Mouse (Mus musculus) liver, embryonic 14.5 days (tissue): ENCODE results near the gene Dapk1. TPM values are rescaled to one million over a fixed set of nuclear protein-coding genes. Genes with fewer than 3 reads are reported as not detected.

Experiments
- ATAC-seq: fragments of 200-750 bp; cut with Nextera tagmentation; 2 replicates; pipeline ENCODE4 v1.8.0; 2017; ENCODE audit warnings: moderate number of reproducible peaks, mild to moderate bottlenecking, moderate library complexity; ENCODE audit not compliant: insufficient read depth
- DNase-seq, 3 experiments: peaks; one replicate each; pipeline ENCODE4 v3.0.0-alpha.2; 2012 to 2013; ENCODE audit warnings: low read depth in 3 of 3, low spot score in 3 of 3
- H3K27ac ChIP-seq: fragments of 300-500 bp; sonication (generic); 2 replicates; pipeline ENCODE4 v1.5.1; 2014; ENCODE audit warnings: moderate library complexity, mild to moderate bottlenecking, control low read depth, inconsistent platforms
- H3K27me3 ChIP-seq: fragments of 300-500 bp; sonication (generic); 2 replicates; pipeline ENCODE4 v1.6.1; 2014; ENCODE audit warnings: mild to moderate bottlenecking, low read length, moderate library complexity; ENCODE audit not compliant: control insufficient read depth, insufficient read depth
- H3K36me3 ChIP-seq: fragments of 300-500 bp; sonication (generic); replicated peaks from 2 replicates; pipeline ENCODE4 v1.6.1; 2014; ENCODE audit warnings: low read depth; ENCODE audit not compliant: control insufficient read depth, insufficient read depth
- H3K4me1 ChIP-seq, 2 experiments: fragments of 200-500 bp in 1 of 2; fragments of 300-500 bp in 1 of 2; sonication (generic) in 1 of 2; replicated peaks; 2 replicates each; pipeline ENCODE4 v1.6.1; 2012 to 2014; ENCODE audit warnings: antibody characterized with exemption in 1 of 2, inconsistent platforms in 1 of 2, low read length in 1 of 2; ENCODE audit not compliant: control insufficient read depth in 2 of 2, insufficient read depth in 2 of 2
- H3K4me2 ChIP-seq: fragments of 300-500 bp; sonication (generic); 2 replicates; pipeline ENCODE4 v1.6.1; 2014; ENCODE audit warnings: low read depth, mild to moderate bottlenecking, control low read depth, moderate library complexity
- H3K4me3 ChIP-seq, 2 experiments: fragments of 200-500 bp in 1 of 2; fragments of 300-500 bp in 1 of 2; sonication (generic) in 1 of 2; 2 replicates each; pipeline ENCODE4 v1.5.1; 2012 to 2014; ENCODE audit warnings: low read depth in 2 of 2, low read length in 2 of 2, mild to moderate bottlenecking in 2 of 2, control low read depth in 1 of 2, inconsistent platforms in 1 of 2, moderate library complexity in 1 of 2; ENCODE audit not compliant: insufficient read depth in 1 of 2
- H3K9ac ChIP-seq: fragments of 300-500 bp; sonication (generic); replicated peaks from 2 replicates; pipeline ENCODE4 v1.6.1; 2014; ENCODE audit warnings: mild to moderate bottlenecking, control low read depth, moderate library complexity
- H3K9me3 ChIP-seq: fragments of 300-500 bp; sonication (generic); 2 replicates; pipeline ENCODE4 v1.6.1; 2016; ENCODE audit warnings: low read length, mixed read lengths; ENCODE audit not compliant: control insufficient read depth
- CTCF ChIP-seq: IDR thresholded peaks from 2 replicates; pipeline ENCODE4 v1.5.1; 2016; ENCODE audit warnings: antibody characterized with exemption, low read depth, control low read depth
- EP300 ChIP-seq: IDR thresholded peaks from 2 replicates; pipeline ENCODE4 v1.6.1; 2016; ENCODE audit warnings: antibody characterized with exemption, low read depth
- WGBS: fragments of 180-500 bp; shearing (Covaris S2); extraction: QIAGEN DNeasy Blood & Tissue Kit; methylation state at CpG from one replicate; pipeline ENCODE4 v1.1.7; 2014; ENCODE audit not compliant: insufficient replicate concordance; 5-methylcytosine and 5-hydroxymethylcytosine counted together
- polyA plus RNA-seq, 2 experiments: library from polyadenylated mRNA; depleted of rRNA in 1 of 2; stranded (reverse) in 1 of 2; unstranded in 1 of 2; fragments of >200 nt; fragmentation: Nextera tagmentation in 1 of 2; extraction: Ambion mirVana in 1 of 2; gene quantifications; 2 replicates each; pipeline versions ENCODE4 v1.2.1 to v1.2.3; 2012 to 2014

Gene Dapk1
- polyA plus RNA-seq (2012; rRNA removed) = 5.6 and 7.1 TPM in 2 replicates
- polyA plus RNA-seq (2014; fragmentation: Nextera tagmentation; extraction: Ambion mirVana) = 4.5 and 4.8 TPM in 2 replicates

GRCm38 (mm10) chr13:60601436-60602415, at the start of gene Dapk1:
TSS of gene Dapk1 (plus strand) at chr13:60601947.
- peak within 1 kb of the TSS; percentile 69 for H3K9ac ChIP-seq
- peak; percentile 81 for ATAC-seq

GRCm38 (mm10) chr13:60553326-60553725, 48.4 kb upstream of the Dapk1 start:
- H3K27me3 ChIP-seq = no peaks in the 10 kb centered on the region
- H3K9me3 ChIP-seq = no peaks in the 10 kb centered on the region
- no peak for DNase-seq
- no peak overlapping the region for H3K4me3 ChIP-seq
- no peak for ATAC-seq
- no peak overlapping the region for H3K4me2 ChIP-seq
- WGBS = 54% methylated on average over 3 of the region's 3 CpGs
- TF ChIP-seq CTCF = no peak
- TF ChIP-seq EP300 = no peak
- H3K27ac ChIP-seq = no peak overlapping the region
- H3K36me3 ChIP-seq = no peaks in the 10 kb centered on the region
- no peak overlapping the region for H3K9ac ChIP-seq
- peaks cover 0 to 7% of the 10 kb centered on the region in 2 experiments; a peak in 2 of 4 replicates for H3K4me1 ChIP-seq

More at GRCm38 (mm10) chr13:60601436-60602415, at the start of gene Dapk1:
- Histone ChIP-seq H3K9me3 (no peaks in the 10 kb centered on the region), H3K4me3 (peak within 1 kb of the TSS; percentile 57 to 76), H3K36me3 (no peaks in the 10 kb centered on the region), H3K27ac (no peak within 1 kb of the TSS), H3K27me3 (no peaks in the 10 kb centered on the region), H3K4me1 (peaks cover 0 to 5% of the 10 kb centered on the region in 2 experiments; a peak in 1 of 4 replicates), H3K4me2 (peak within 1 kb of the TSS; percentile 88)
- WGBS = under 1% methylated on average over 89 of the region's 90 CpGs
- peak in 2 of 3 experiments; percentile 40 to 45 for DNase-seq
- TF ChIP-seq CTCF (peak; percentile 63), EP300 (no peak)

GRCm38 (mm10) chr13:60556476-60556875, 45.3 kb upstream of the Dapk1 start:
- no peak overlapping the region for H3K27ac ChIP-seq
- ATAC-seq = no peak
- H3K4me2 ChIP-seq = no peak overlapping the region
- H3K9ac ChIP-seq = no peak overlapping the region
- H3K36me3 ChIP-seq = no peaks in the 10 kb centered on the region
- no peaks in the 10 kb centered on the region for H3K9me3 ChIP-seq
- TF ChIP-seq EP300 (no peak), CTCF (no peak)
- H3K27me3 ChIP-seq = no peaks in the 10 kb centered on the region
- no peak overlapping the region for H3K4me3 ChIP-seq
- DNase-seq = no peak
- peaks cover 0 to 7% of the 10 kb centered on the region in 2 experiments; a peak in 2 of 4 replicates for H3K4me1 ChIP-seq

GRCm38 (mm10) chr13:60556911-60557310, 44.8 kb upstream of the Dapk1 start:
- H3K27ac ChIP-seq = no peak overlapping the region
- H3K27me3 ChIP-seq = no peaks in the 10 kb centered on the region
- ATAC-seq (no peak), DNase-seq (no peak)
- H3K36me3 ChIP-seq = no peaks in the 10 kb centered on the region
- no peak overlapping the region for H3K4me3 ChIP-seq
- no peak overlapping the region for H3K4me2 ChIP-seq
- H3K4me1 ChIP-seq = peaks cover 0 to 7% of the 10 kb centered on the region in 2 experiments; a peak in 2 of 4 replicates
- TF ChIP-seq CTCF (no peak), EP300 (no peak)
- no peak overlapping the region for H3K9ac ChIP-seq
- no peaks in the 10 kb centered on the region for H3K9me3 ChIP-seq

GRCm38 (mm10) chr13:60564303-60564702, 37.4 kb upstream of the Dapk1 start:
- Histone ChIP-seq H3K4me1 (no peaks in the 10 kb centered on the region), H3K27ac (no peak overlapping the region), H3K4me2 (no peak overlapping the region), H3K4me3 (no peak overlapping the region), H3K9me3 (no peaks in the 10 kb centered on the region), H3K36me3 (no peaks in the 10 kb centered on the region), H3K9ac (no peak overlapping the region), H3K27me3 (no peaks in the 10 kb centered on the region)
- TF ChIP-seq EP300 = no peak
- TF ChIP-seq CTCF = no peak
- ATAC-seq (no peak), DNase-seq (no peak)
- 42% methylated on average over 6 of the region's 6 CpGs for WGBS
